Mouse (Mus musculus) lung, adult 2 months (tissue): ENCODE results near the gene Gipc3.

Source experiments
- CTCF ChIP-seq: fragments of 200-500 bp; IDR thresholded peaks from 2 replicates; pipeline ENCODE4 v1.5.1; 2011; ENCODE audit warnings: mild to moderate bottlenecking, low read length, control low read depth; ENCODE audit not compliant: insufficient read depth
- POLR2A ChIP-seq: fragments of 200-500 bp; IDR thresholded peaks from 2 replicates; pipeline ENCODE4 v1.6.1; 2011; ENCODE audit warnings: low read depth, mild to moderate bottlenecking, control low read depth, low read length, borderline replicate concordance; ENCODE audit errors: extremely low read depth

DNA sequence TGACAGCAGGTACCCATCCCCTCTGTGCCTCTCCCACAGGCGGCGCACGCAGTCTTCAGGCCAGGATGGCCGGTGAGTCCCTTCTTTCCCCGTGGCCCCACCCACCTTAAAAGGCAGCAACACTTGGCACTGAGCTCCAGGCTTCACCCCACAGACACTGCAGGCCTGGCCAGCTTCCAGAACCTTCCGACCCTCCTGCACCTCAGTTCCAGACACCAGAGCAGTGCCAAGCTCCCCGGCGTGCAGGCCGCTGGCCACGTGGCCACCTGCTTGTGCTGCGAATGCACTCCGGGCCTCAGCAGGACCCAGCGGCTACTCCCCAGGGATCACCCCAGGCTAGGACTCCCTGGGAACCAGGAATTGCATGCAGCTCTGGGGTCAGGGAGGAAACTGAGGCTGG lies 29.5 kb downstream of the Gipc3 start:
- no peak for TF ChIP-seq CTCF
- no peak for TF ChIP-seq POLR2A
